Mouse (Mus musculus) megakaryocyte-erythroid progenitor cell, adult 5-6 weeks (primary cell): ENCODE data around the gene Tor2a. TPM values are rescaled to one million over a fixed set of nuclear protein-coding genes. Genes with fewer than 3 reads are reported as not detected.

Source experiments
- ATAC-seq: replicated peaks from 2 replicates; pipeline ENCODE4 v1.8.0; 2016; ENCODE audit warnings: mild to moderate bottlenecking, inconsistent platforms; ENCODE audit not compliant: severe bottlenecking, poor library complexity, low FRiP score, low TSS enrichment
- total RNA-seq, 2 experiments: library from RNA; stranded (forward) in 1 of 2; stranded (reverse) in 1 of 2; fragments of 200-1000, 215-1000 nt in 1 of 2; fragments of >200 nt in 1 of 2; fragmentation: Nextera tagmentation in 1 of 2; gene quantifications; 2 replicates each; pipeline ENCODE4 v1.2.3; 2014 to 2017

The Tor2a gene
- total RNA-seq, 2 experiments from 2014 or later: 17.1 to 30.9 TPM

DNA sequence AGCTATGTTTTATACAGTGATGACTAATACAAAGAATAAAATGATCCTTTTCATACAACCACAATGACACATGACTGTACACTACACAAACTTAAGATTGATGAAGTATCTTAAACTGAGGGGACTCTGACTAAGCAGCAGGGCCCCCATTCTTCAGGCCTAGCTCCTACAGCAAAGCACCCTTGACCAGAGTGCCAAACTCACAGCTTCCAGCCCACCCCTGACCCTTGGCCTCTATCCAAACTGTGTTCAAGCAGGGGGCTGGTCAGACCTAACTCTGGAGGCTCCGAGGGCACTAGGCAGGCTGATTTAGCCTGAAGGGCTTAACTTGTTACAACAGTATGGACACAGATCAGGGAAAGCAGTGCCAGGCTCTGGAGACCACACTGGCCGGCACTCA lies 31.5 kb downstream of the Tor2a start:
- ATAC-seq: no peak

DNA sequence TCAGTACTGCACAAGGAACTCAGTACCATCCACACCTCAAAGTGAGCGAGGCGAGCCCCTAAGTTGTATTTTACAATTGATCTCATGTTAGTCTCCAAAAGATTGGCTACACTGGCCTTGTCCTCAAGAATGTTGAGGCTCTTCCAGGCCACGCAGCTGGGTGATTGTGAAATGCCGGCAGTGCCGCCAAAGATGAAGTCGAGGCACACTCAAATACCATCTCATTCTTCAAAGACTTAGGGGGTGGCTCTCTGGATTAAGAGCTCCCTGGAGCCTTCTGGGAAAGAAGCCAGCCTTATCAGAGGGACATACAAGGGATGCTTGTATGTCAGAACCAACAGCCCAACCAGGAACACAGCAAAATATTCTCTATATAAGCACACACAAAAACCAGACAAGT lies 34.3 kb downstream of the Tor2a start:
- ATAC-seq: no peak

DNA sequence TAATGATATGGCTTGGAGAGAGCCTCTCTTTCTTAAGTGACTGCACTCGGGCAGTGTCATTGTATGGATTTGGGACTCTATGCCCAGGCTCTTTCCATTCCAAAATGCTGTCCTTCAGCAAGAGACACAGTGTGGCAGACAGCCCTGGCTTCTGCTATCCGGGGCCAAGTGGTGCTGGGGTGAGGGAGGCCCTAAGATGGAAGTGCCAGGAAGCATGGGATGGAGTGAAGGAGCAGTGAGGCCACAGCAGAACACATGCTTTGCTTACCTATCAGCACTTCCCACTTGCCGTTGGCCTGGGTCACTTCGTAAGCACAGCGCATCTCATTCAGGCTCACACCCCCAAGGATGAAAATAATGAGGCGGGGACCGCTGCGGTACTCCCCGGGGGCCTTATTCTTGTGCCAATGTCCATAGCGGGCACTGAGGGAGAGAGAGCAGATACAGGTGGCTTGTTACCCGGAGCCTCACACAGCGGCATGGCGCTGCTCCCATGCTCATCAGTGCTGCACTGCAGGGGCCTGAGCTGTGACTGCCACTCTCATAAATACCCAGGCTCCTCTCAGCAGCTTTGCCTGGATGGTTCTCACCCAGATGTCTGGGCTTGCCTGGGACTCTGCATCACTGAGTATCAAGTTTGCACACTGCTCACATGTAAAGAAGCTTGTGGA lies 38.8 kb downstream of the Tor2a start:
- ATAC-seq: no peak

GRCm38 (mm10) chr2:32798251-32798962 lies 41.4 kb downstream of the Tor2a start:
- ATAC-seq: no peak

DNA sequence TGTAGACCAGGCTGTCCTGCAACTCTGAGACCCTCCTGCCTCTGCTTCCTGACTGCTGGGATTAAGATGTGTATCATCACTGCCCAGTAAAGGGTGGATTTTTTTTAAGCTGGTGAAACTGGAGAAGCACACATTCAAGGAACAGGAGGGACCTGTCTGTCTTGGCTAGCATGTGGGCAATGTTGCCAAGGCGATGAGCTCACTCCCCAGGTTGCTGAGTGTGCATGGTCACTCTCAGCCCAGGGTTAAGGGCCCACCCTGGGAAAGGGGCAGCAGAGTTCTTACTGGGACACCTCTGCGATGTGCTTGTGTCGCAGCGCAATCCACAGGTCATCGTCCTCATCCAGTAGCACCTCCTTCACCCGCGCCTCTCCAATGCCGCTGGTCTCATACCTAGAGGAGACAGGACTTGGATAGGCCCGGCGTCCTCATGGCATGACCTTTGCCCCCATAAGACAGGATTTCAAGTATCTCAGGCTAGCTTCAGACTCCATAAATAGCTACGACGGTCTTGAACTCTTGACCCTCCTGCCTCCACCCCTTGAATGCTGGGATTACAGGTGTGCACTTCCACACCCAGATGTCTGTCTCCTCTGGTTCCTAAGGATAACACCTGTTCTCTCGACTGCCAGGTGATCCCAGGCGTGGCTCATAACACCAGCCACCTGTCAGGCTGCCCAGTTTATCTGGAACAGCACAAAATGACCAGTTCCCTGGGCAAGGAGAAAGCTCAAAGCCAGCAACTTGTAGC lies 52.0 kb downstream of the Tor2a start:
- ATAC-seq: 0 out of 2 replicates have a peak, but pooled peaks have one; percentile 17

Other genes with a start within 250 kb of the Tor2a start
- 1.5 and 2.9 TPM in 2 replicates for gene Fam102a, start 221.9 kb upstream of the Tor2a start, total RNA-seq (2014; fragmentation: Nextera tagmentation)
- 0.34 and 2.3 TPM in 2 replicates for gene Fam102a, start 221.9 kb upstream of the Tor2a start, total RNA-seq (2017)
- 94.2 and 108 TPM in 2 replicates for gene Dpm2, start 186.4 kb upstream of the Tor2a start, total RNA-seq (2014; fragmentation: Nextera tagmentation)
- gene Dpm2, start 186.4 kb upstream of the Tor2a start, total RNA-seq (2017): 33.0 and 38.5 TPM in 2 replicates
- not detected in 2 replicates for gene Pip5kl1, start 182.4 kb upstream of the Tor2a start, total RNA-seq (2014; fragmentation: Nextera tagmentation)
- gene Pip5kl1, start 182.4 kb upstream of the Tor2a start, total RNA-seq (2017): 0.23 TPM in 1 of 2 replicates, not detected in the other
- not detected in 2 replicates for gene 9430097D07Rik, start 181.6 kb upstream of the Tor2a start, total RNA-seq (2014; fragmentation: Nextera tagmentation)
- gene 9430097D07Rik, start 181.6 kb upstream of the Tor2a start, total RNA-seq (2017): 0.75 TPM in 1 of 2 replicates, not detected in the other
- 21.5 and 29.8 TPM in 2 replicates for gene St6galnac4, start 170.1 kb upstream of the Tor2a start, total RNA-seq (2014; fragmentation: Nextera tagmentation)
- gene St6galnac4, start 170.1 kb upstream of the Tor2a start, total RNA-seq (2017): 22.3 and 22.7 TPM in 2 replicates
- 13.8 and 19.1 TPM in 2 replicates for gene St6galnac6, start 157.5 kb upstream of the Tor2a start, total RNA-seq (2014; fragmentation: Nextera tagmentation)
- gene St6galnac6, start 157.5 kb upstream of the Tor2a start, total RNA-seq (2017): 6.5 and 12.9 TPM in 2 replicates
- 1.7 and 2.4 TPM in 2 replicates for gene Ak1, start 135.5 kb upstream of the Tor2a start, total RNA-seq (2014; fragmentation: Nextera tagmentation)
- 1.2 and 8.0 TPM in 2 replicates for gene Ak1, start 135.5 kb upstream of the Tor2a start, total RNA-seq (2017)
- gene Eng, start 110.6 kb upstream of the Tor2a start, total RNA-seq (2014; fragmentation: Nextera tagmentation): 97.0 and 99.9 TPM in 2 replicates
- gene Eng, start 110.6 kb upstream of the Tor2a start, total RNA-seq (2017): 10.8 and 21.3 TPM in 2 replicates
- gene Fpgs, start 53.1 kb upstream of the Tor2a start, total RNA-seq (2014; fragmentation: Nextera tagmentation): 94.2 and 96.1 TPM in 2 replicates
- 45.7 and 66.1 TPM in 2 replicates for gene Fpgs, start 53.1 kb upstream of the Tor2a start, total RNA-seq (2017)
- 95.7 and 133 TPM in 2 replicates for gene Cdk9, start 44.2 kb upstream of the Tor2a start, total RNA-seq (2014; fragmentation: Nextera tagmentation)
- 29.6 and 46.5 TPM in 2 replicates for gene Cdk9, start 44.2 kb upstream of the Tor2a start, total RNA-seq (2017)
- 2.5 and 5.4 TPM in 2 replicates for gene Sh2d3c, start 36.2 kb upstream of the Tor2a start, total RNA-seq (2014; fragmentation: Nextera tagmentation)
- 1.1 and 1.4 TPM in 2 replicates for gene Sh2d3c, start 36.2 kb upstream of the Tor2a start, total RNA-seq (2017)
- not detected in 2 replicates for gene 6330409D20Rik, start 16.2 kb upstream of the Tor2a start, total RNA-seq (2014; fragmentation: Nextera tagmentation)
- not detected in 2 replicates for gene 6330409D20Rik, start 16.2 kb upstream of the Tor2a start, total RNA-seq (2017)
- gene Ttc16, start 18.4 kb downstream of the Tor2a start, total RNA-seq (2014; fragmentation: Nextera tagmentation): not detected in 2 replicates
- 1.6 TPM in 1 of 2 replicates, not detected in the other for gene Ttc16, start 18.4 kb downstream of the Tor2a start, total RNA-seq (2017)
- 5.2 and 6.9 TPM in 2 replicates for gene Ptrh1, start 18.6 kb downstream of the Tor2a start, total RNA-seq (2014; fragmentation: Nextera tagmentation)
- gene Ptrh1, start 18.6 kb downstream of the Tor2a start, total RNA-seq (2017): 0.46 and 3.9 TPM in 2 replicates
- not detected in 2 replicates for gene Cfap157, start 27.2 kb downstream of the Tor2a start, total RNA-seq (2014; fragmentation: Nextera tagmentation)
- gene Cfap157, start 27.2 kb downstream of the Tor2a start, total RNA-seq (2017): not detected in 2 replicates
- 30.2 and 47.7 TPM in 2 replicates for gene Stxbp1, start 90.0 kb downstream of the Tor2a start, total RNA-seq (2014; fragmentation: Nextera tagmentation)
- 6.5 and 10.4 TPM in 2 replicates for gene Stxbp1, start 90.0 kb downstream of the Tor2a start, total RNA-seq (2017)
- gene Fam129b, start 118.9 kb downstream of the Tor2a start, total RNA-seq (2014; fragmentation: Nextera tagmentation): 9.0 and 16.3 TPM in 2 replicates
- 13.8 TPM in 2 replicates for gene Fam129b, start 118.9 kb downstream of the Tor2a start, total RNA-seq (2017)
- gene Rpl12, start 204.3 kb downstream of the Tor2a start, total RNA-seq (2014; fragmentation: Nextera tagmentation): 3,260 and 3,361 TPM in 2 replicates
- 3,030 and 3,103 TPM in 2 replicates for gene Rpl12, start 204.3 kb downstream of the Tor2a start, total RNA-seq (2017)
- gene Lrsam1, start 204.4 kb downstream of the Tor2a start, total RNA-seq (2014; fragmentation: Nextera tagmentation): 5.1 and 12.6 TPM in 2 replicates
- gene Lrsam1, start 204.4 kb downstream of the Tor2a start, total RNA-seq (2017): 6.3 and 7.9 TPM in 2 replicates
- gene Slc2a8, start 224.8 kb downstream of the Tor2a start, total RNA-seq (2014; fragmentation: Nextera tagmentation): 15.5 and 27.2 TPM in 2 replicates
- gene Slc2a8, start 224.8 kb downstream of the Tor2a start, total RNA-seq (2017): 3.4 and 4.8 TPM in 2 replicates